8 mouse cellular contexts compared by ENCODE assay signal in the genomic region with DNA sequence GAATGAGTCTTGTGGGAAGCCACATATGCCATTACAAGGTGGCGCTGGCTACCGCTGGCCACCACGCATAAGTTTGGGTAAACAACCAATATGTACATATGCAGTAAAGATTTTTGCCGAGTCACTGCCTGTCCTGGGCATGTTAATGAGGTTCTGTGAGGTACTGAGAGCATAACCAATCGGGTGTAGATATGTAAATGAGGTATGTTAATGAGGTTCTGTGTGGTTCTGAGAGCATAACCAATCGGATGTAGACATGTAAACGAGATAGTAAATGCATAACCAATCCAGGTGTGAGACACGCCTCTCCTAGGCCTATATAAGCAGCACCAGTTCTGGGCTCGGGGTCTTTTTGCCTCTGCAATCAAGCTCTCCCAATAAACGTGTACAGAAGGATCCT. TPM values are rescaled to one million over a fixed set of nuclear protein-coding genes. Genes with fewer than 3 reads are reported as not detected.
A peak's percentile ranks its signal among the peaks of the same experiment; 100 is the strongest.
DNase-seq lines count a peak whose midpoint lies in the region; TF ChIP-seq lines count a peak whose summit lies in the region.
"Not testable (repeated sequence)": the region's sequence is repeated elsewhere in the genome, so short reads cannot be mapped to it uniquely, and the experiment has no call there.
"Had no signal": no experiment of that assay in that cellular context is flagged by ENCODE, and none has a peak within 500 bp of the region (broad histone marks: within the 10 kb centered on the region; RNA-seq: fewer than 3 reads in every experiment).

No protein-coding gene starts in this region.

- not testable (repeated sequence) for TF ChIP-seq CTCF in ES-Bruce4 (IDR thresholded peaks at IDR 0.05; ENCODE audit: low read depth, low read length); gastrocnemius, adult 2 months (IDR thresholded peaks at IDR 0.05)

- not testable (repeated sequence) for H3K4me3 ChIP-seq in ES-Bruce4 (ENCODE audit: low read depth, low read length); ES-E14 (ENCODE audit: insufficient read depth in 1 of 2, low read depth in 1 of 2, low read length in 2 of 2, poor library complexity in 1 of 2, severe bottlenecking in 1 of 2); gastrocnemius, adult 2 months

- not testable (repeated sequence) for H3K9me3 ChIP-seq in ES-Bruce4 (replicated peaks; ENCODE audit: control insufficient read depth, insufficient read depth, low read length, poor library complexity, severe bottlenecking); ES-E14 (ENCODE audit: control insufficient read depth, insufficient read depth, low read depth, low read length)

- TF ChIP-seq EP300 in ES-Bruce4 (IDR thresholded peaks at IDR 0.05; ENCODE audit: insufficient read depth, low read depth, low read length), result not testable (repeated sequence)

- not testable (repeated sequence) for H3K9ac ChIP-seq in ES-Bruce4 (ENCODE audit: low read depth, poor library complexity, severe bottlenecking); ES-E14 (ENCODE audit: insufficient read depth, low read depth, low read length, poor library complexity, severe bottlenecking)

- in situ Hi-C loops in ES-E14 (cut with MboI; ENCODE audit: low sequenced_read_pairs in 2 of 2, unreplicated experiment in 2 of 2), result loop anchor here in 1 of 2 experiments (25.0 kb wide), 1 partner anchor 110 kb away; no protein-coding TSS in a partner anchor

- not testable (repeated sequence) for DNase-seq in ES-E14 (ENCODE audit: low read depth, low spot score)
- DNase-seq in MEL-GATA-1-ER (ENCODE audit: extremely low read depth, low read depth) (peak; percentile 17), ZHBTc4 (ENCODE audit: low read depth, low spot score) (peak; percentile 58)
- DNase-seq in gastrocnemius, adult 2 months, result peak; percentile 2

- H3K27ac ChIP-seq in ES-Bruce4 (ENCODE audit: insufficient read depth, low read length) (peak overlapping the region; percentile 74; the same call in 1 of the 2 replicates), ES-E14 (ENCODE audit: insufficient read depth, low read depth, low read length, poor library complexity, severe bottlenecking) (peak overlapping the region; percentile 87)
- H3K27ac ChIP-seq in gastrocnemius, adult 2 months, result not testable (repeated sequence)

- not testable (repeated sequence) for TF ChIP-seq POLR2A in ES-Bruce4 (IDR thresholded peaks at IDR 0.05; ENCODE audit: insufficient read depth, low read length)

- H3K4me1 ChIP-seq in ES-Bruce4 (ENCODE audit: control insufficient read depth, insufficient read depth, low read length) (peaks cover 10% of the 10 kb centered on the region), ES-E14 (ENCODE audit: control insufficient read depth in 2 of 2, insufficient read depth in 2 of 2, low read length in 2 of 2, poor library complexity in 1 of 2) (peaks cover 5 to 20% of the 10 kb centered on the region in 2 experiments; a peak in 2 of 4 replicates)

- intact Hi-C loops in gastrocnemius, adult 2 months (cut with DNase I), result not testable (repeated sequence)

- H3K36me3 ChIP-seq in ES-Bruce4 (ENCODE audit: control insufficient read depth, insufficient read depth, low read length, poor library complexity, severe bottlenecking); ES-E14 (ENCODE audit: control insufficient read depth, insufficient read depth, low read length, poor library complexity, severe bottlenecking): not testable (repeated sequence)

- not testable (repeated sequence) for H3K27me3 ChIP-seq in ES-Bruce4 (ENCODE audit: control insufficient read depth, insufficient read depth, low read length, poor library complexity, severe bottlenecking)

TF ChIP-seq in ES-E14, 5 proteins besides CTCF, POLR2A, EP300 and RAD21:
- TF ChIP-seq MAFK (IDR thresholded peaks at IDR 0.05; ENCODE audit: insufficient read depth, low read depth, low read length), result peak; percentile 86

RNA-seq across cellular contexts. Expression of a gene that starts 16.1 kb away (rescaled TPM):
- 9.3 and 10.2 TPM in 2 replicates for polyA plus RNA-seq in ES-Bruce4 (2011; ENCODE audit: insufficient read depth, insufficient read length, low read depth, missing spikeins)
- total RNA-seq in ES-E14 (2012; rRNA removed), result 7.1 and 10.1 TPM in 2 replicates
- total RNA-seq in gastrocnemius, adult 2 months (2021), result not detected
- total RNA-seq: CH12.LX; gastrocnemius, adult 18-20 months had no signal
- polyA plus RNA-seq: CD4-positive, CD25-positive, alpha-beta regulatory T cell, adult 4 months had no signal

RNA-seq across cellular contexts. Expression of a gene that starts 49.7 kb away (rescaled TPM):
- polyA plus RNA-seq in ES-Bruce4 (2011; ENCODE audit: insufficient read depth, insufficient read length, low read depth, missing spikeins), result 414 and 425 TPM in 2 replicates
- 361 and 367 TPM in 2 replicates for total RNA-seq in ES-E14 (2012; rRNA removed)
- 10 to 100 TPM; 81.8 to 84.8 TPM for total RNA-seq in gastrocnemius, adult 2 months (2021)

RNA-seq across cellular contexts. Expression of a gene that starts 50.3 kb away (rescaled TPM):
- polyA plus RNA-seq in ES-Bruce4 (2011; ENCODE audit: insufficient read depth, insufficient read length, low read depth, missing spikeins), result 14.6 and 15.1 TPM in 2 replicates
- 21.5 and 26.5 TPM in 2 replicates for total RNA-seq in ES-E14 (2012; rRNA removed)
- total RNA-seq in gastrocnemius, adult 2 months (2021), result 10 to 100 TPM; 21.5 to 23.9 TPM

RNA-seq across cellular contexts. Expression of a gene that starts 59.3 kb away (rescaled TPM):
- polyA plus RNA-seq in ES-Bruce4 (2011; ENCODE audit: insufficient read depth, insufficient read length, low read depth, missing spikeins), result 45.6 and 49.0 TPM in 2 replicates
- 78.1 and 80.8 TPM in 2 replicates for total RNA-seq in ES-E14 (2012; rRNA removed)
- total RNA-seq in gastrocnemius, adult 2 months (2021), result 10 to 100 TPM; 21.7 to 30.4 TPM

RNA-seq across cellular contexts. Expression of a gene that starts 59.5 kb away (rescaled TPM):
- polyA plus RNA-seq in ES-Bruce4 (2011; ENCODE audit: insufficient read depth, insufficient read length, low read depth, missing spikeins), result 27.5 TPM in 2 replicates
- 34.4 and 36.6 TPM in 2 replicates for total RNA-seq in ES-E14 (2012; rRNA removed)
- total RNA-seq in gastrocnemius, adult 2 months (2021), result 10 to 100 TPM; 35.4 to 42.9 TPM
